Mouse (Mus musculus) forelimb bud, embryonic 11.5 days (tissue): ENCODE measurements around the gene Otud7a.

Source experiments
- DNase-seq: peaks from one replicate; pipeline ENCODE4 v3.0.0-alpha.2; 2012; ENCODE audit warnings: low read depth, low spot score

The Otud7a gene

GRCm38 (mm10) chr7:63774291-63774690 is 329.7 kb downstream of the Otud7a start:
- DNase-seq: no peak

DNA sequence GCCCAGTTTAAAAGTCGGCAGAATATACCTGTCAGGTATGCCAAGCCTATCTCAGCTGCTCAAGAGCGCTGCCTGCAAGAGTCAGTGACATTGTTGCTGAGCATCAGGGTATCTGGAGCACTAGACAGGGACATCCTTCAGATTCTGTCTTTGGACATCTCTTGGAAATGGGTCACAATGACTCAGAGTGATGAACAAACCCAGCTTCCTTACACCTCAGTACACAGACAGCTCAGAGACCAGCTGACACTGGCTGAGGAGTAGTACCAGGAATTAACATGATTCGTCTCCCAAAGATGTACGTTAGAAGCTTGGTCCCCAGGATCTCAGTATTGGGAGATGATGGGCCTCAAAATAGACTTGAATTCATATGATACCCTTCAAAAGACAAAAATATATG is 332.8 kb downstream of the Otud7a start:
- DNase-seq: no peak

DNA sequence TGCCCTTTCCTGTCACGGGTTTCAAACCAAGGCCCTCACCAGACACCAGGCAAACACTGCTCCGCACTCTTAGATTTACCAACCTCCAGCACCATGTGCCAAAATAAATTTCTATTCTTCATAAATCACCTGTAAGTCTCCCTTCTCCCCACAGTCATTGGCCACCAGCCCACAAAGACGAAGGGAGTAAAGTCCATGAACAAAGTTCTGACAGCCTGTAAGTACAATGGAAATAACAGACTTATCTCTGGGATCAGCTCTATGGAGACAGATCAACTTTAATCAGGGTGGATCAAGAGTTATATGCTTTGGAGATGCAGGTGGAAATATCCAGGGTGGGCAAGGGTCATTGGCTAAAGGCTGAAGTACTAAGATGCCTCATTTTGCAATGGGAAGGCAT is 336.3 kb downstream of the Otud7a start:
- DNase-seq: no peak

- DNase-seq: no peak
These were observed 345.2 kb downstream of the Otud7a start for GRCm38 (mm10) chr7:63789743-63790142.

GRCm38 (mm10) chr7:63796001-63796632 is 351.6 kb downstream of the Otud7a start:
- DNase-seq: no peak

DNA sequence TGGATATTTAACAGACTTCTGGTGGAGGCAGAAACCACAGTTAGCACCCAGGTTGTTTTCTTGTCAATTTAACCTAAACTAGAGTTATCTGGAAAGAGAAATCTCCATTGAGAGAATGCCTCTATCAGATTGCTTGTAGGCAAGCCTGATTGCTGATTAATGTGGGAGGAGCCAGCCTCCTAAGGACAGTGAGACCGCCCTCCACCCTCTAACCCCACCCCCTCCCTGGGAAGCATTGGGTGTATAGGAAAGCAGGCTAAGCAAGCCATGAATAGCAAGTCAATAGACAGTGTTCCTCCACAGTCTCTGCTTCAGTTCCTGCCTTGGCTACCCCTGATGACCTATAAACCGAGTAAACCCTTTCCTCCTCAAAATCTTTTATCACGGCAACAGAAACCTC is 353.9 kb downstream of the Otud7a start:
- DNase-seq: no peak

DNA sequence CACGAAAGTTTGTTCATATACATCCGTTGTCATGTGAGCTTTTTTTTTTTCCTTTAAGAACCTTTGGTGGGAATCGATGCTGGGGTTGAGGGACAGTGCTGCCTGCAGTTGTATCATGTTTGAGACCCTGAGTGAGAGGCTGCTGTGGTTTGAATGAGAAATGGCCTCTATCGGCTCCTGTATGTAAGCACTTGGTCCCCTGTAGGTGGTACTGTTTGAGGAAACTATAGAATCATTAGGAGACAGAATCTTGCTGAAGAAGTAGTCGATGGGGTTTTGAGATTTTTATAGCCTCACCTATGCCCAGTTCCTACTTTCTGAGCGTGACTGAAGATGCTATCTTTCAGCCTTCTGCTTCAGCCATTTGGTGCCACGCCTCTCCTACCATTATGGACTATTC is 354.8 kb downstream of the Otud7a start:
- no peak for DNase-seq

GRCm38 (mm10) chr7:63802751-63803150 is 358.2 kb downstream of the Otud7a start:
- no peak for DNase-seq
